Mouse (Mus musculus): ENCODE measurements around the gene Fmod.

Gene Fmod

GRCm38 (mm10) chr1:134037172-134037571, at the start of gene Fmod:
TSS of gene Fmod (plus strand) at chr1:134037254.
- no peak for DNase-seq

GRCm38 (mm10) chr1:133988845-133989244, 48.2 kb upstream of the Fmod start:
- no peak for DNase-seq

DNA sequence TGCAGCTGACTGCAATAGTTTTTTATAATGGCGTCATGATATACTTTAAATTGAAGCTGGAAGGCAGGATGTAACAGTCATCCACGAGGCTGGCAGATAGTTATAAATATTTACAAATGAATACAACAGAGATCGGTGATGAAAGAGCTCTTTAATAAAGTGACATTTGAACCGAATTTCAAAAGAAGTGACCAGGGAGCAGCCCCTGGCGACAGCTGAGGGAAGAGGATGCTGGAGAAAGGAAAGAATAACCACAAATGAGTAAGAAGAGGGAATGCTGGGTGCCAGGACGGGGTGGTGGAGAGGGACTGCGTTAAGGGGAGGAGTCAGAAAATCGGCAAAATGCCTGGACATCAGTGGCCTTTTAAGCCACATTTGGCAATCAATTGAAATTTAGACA, 45.8 kb upstream of the Fmod start:
- DNase-seq = no peak

DNA sequence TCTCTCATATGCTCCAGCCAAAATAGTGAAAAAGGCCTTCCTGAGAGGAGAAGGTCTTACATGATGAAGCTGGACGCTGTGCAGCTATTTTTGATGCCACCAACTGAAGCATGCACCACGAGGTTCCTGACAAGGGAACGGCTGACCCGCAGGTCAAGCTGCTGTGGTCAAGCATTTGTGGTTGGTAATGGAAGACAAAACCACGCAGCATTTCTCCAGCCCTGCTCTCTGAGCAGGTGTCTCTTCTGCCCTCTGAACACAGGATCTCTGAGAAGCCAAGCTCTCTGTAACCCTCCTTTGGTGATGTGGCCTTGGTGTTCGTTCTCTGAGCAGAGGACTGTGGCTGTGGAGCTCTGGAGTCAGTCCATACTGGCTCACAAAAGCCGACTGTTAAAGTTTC, 31.6 kb upstream of the Fmod start:
- no peak for DNase-seq

DNA sequence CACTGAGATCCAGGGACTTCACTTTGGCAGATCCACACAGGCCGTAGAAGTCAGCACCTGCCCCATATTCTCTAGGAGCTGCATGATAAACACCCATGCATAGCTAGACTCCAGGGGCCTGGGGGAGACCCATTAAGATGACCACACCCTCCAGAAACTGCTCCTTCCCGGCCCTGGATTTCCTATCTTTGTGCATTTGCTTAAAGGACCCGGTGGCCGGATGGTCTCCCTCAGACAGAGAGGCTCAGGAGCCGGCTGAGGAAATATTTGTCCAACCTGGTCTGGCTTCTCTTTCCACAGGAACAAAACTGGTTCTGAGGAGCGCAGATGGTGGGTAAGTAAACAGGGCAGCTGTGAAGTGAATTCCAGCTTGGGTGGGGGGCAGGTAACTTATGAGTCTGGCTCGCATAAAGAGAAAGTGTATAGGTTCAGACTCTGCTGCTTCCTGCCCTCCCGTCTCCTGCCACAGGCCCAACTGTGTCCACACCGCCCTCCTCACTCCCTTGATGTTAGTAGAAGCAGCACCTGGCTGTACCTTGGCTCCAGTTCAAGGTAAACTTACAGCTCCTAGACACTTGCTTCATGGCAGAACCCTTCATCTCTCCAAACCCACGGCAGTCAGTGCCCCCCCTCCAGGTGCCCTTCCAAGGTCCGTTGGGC, 30.8 kb upstream of the Fmod start:
- no peak for DNase-seq

DNA sequence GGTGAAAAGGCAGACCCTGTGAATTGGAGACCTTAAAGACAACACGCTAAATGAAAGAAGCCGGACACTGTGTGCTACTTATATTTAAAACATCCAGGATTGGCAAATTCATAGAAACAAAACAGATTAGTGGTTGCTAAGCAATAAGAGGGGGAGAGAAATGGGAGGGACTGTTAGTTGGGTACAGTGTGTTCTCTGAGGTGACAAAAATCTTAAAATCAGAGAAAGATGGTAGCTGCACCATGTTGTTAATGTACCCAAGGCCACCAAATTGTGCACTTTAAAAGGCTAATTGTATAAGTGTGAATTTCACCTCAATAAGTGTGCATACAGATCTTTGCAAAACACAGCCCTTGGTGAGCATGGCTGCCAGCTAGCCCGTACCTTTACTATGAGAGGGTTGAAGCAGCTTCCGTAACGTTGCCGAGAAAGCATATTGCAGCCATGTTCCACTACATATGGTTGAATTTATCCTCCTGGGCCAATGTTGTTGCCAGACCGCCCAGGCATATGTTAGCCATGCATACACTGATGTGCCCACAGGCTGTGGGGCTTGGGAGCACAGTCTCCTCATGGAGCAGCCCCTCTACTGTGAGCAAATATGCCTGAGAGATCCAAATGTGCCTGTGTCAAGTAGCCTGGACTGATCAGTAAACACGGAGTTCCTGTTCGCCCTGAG, 12.6 kb upstream of the Fmod start:
- no peak for DNase-seq

DNA sequence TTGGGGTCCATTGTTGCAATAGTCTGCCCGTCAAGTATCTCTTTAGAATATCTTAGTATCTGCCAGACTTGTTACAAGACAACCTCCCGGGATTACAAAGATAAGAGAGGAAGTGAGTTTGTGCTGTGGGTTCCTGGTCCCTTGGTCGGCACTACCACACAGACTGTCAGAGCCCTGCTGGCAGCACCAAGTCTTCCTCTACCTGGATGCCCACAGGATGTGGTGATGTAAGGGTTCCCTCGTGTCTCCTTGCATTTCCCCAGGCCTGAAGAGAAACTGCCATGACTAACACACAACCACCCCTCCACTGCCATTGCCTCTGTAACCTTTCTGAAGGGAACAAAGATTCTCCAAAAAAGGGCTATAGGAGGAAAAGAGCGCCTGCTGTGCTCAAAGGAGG, 11.1 kb upstream of the Fmod start:
- no peak for DNase-seq

GRCm38 (mm10) chr1:134026741-134027140, 10.3 kb upstream of the Fmod start:
- DNase-seq = no peak

DNA sequence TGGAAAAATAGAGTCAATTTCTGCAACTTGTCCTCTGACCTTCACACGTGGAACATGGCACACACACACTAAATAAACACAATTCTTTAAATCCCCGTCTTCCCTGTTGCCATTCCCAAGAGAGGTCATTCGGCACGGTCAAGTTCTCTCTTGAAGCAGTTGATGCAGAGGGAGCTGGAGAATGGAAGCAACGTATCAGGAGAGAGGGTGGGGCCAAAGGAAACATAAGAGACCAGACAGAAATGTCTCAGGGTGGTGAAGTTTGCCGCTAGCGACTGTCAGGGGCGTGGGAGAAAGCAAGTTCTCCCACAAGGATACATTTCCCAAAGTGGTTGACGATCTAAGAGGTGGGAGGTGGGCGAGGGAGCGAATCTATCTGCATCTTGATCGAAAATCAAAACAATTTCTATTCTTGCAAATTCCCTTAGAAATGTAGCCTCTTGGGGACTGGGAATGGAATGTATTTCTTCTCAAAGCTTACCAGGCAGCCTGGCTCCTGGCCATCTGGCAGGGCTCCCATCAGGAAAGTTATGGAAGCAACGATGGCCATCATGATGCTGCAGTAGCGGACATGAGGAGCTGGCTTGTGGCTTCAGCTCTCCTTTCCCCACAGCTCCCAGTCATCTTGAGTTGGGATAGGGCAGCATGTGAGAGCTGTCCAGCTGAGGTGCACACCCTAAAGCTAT, 8.8 kb upstream of the Fmod start:
- DNase-seq = no peak

GRCm38 (mm10) chr1:134036492-134036891, 562 bp upstream of the Fmod start:
- DNase-seq = no peak

- no peak for DNase-seq
These were observed 1.3 kb downstream of the Fmod start for GRCm38 (mm10) chr1:134038336-134038735.

- no peak for DNase-seq
These were observed 2.3 kb downstream of the Fmod start for GRCm38 (mm10) chr1:134039361-134039760.

GRCm38 (mm10) chr1:134041900-134042299, 4.8 kb downstream of the Fmod start:
- DNase-seq = no peak

DNA sequence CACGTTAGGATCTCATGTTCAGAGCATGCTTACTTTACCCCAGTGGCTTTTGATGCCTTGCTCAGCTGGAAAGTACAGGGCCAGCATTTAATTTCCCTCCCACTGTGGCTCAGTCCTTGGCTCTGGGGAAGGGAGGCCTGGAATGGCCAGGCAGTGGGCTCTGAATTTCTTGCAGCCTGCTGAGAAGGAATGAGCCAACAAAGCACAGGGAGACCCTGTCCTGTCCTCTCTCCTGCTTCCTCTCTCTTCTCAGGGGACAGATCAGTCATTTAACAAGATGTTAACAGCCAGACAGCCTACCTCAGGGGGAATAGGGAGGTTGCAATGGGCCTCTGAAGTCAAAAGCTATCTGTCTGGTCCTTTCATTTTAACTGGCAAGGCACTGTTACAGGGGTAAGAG, 5.3 kb downstream of the Fmod start:
- DNase-seq = no peak

DNA sequence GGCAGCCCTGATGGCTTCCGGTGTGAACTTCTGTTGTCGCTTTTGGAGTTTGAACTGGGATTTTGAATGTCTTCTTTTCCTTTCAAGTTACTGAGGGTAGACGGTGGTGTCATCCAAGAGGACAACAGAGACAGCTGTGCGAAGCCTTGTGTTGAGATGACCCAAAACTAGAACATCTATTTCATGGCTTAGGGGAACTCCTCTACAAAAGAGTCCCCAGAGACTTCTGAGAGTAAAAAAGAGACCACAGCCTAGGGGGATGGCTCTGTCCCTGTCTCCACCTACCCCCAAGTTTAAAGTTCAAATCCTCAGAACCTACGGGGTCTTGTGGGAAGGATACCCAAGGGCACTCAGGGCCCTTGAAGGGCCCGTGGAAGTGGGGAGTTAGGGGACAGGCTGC, 7.8 kb downstream of the Fmod start:
- DNase-seq = no peak

DNA sequence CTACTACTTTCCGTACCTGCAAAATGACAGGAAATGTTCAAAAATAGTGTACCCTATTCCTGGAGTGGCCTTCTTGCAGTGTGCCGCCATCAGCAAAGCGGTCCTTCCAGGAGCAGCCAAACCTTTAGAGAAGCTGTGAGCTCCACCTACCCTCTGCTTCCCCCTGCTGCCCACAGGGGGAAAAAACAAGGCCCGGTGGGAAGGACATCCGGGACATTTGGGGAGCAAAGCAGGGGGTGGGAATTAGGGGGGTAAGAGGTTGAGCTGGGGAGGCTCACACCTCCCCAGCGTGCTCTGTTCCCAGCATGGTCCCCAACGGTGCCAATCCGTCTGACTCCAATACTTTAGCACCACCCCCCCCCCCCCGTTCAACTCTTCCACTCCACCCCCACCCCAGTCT, 8.9 kb downstream of the Fmod start:
- DNase-seq = peak; percentile 79 to 87

DNA sequence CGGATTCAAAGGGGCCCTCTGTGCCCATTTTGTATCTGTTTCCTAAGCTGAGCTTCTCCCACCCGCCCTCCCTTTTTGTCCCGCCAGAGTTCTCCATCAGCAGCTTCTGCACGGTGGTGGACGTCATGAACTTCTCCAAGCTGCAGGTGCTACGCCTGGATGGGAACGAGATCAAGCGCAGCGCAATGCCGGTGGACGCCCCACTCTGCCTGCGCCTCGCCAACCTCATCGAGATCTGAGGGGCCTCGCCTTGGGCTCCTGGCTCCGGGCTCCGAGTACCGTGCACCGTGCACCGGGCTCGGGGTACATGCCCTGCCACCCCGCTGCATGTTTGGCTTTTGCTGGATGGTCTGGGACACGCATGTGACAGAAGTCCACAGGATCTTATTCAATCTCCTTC, 9.3 kb downstream of the Fmod start:
- DNase-seq = peak in 1 of 2 experiments; percentile 29

DNA sequence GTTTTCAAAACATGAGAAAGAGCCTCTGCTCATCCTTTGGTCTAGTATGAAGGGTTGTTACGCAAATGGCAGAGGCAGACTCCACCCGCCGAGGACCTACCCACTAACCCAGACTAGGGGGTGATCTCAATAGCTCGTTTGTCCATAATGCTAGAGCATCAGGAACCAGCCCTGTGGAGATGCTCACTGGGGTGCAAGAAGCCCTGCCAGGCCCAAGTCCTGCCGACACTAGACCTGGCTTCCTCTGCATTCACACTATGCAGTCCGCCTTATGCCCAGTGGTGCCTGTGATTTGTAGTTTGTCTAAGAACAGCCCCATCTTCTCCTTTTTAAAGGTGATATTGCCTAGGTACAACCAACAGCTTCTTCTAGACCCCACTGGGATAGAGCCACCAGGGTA, 10.4 kb downstream of the Fmod start:
- no peak for DNase-seq

GRCm38 (mm10) chr1:134048759-134049158, 11.7 kb downstream of the Fmod start:
- DNase-seq = peak; percentile 81

GRCm38 (mm10) chr1:134049542-134049941, 12.5 kb downstream of the Fmod start:
- no peak for DNase-seq

DNA sequence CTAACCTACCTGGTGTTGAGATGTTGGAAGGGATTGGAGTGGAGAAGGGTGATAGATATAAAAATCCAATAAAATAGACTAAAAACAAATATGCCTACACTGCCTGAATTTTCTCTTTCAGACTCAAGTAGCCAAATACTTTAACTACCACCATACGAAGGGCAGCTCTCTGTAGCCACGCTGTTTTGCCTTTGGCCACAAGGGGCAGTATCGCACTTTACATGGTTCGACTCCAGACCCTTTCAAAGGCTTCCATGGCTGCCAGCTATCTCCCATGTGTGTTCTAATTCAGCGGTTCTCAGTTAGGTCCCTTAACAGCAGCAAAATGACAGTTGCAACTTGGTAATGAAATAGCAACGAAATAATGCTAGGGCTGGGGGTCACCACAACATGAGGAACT, 16.2 kb downstream of the Fmod start:
- peak; percentile 83 to 86 for DNase-seq

DNA sequence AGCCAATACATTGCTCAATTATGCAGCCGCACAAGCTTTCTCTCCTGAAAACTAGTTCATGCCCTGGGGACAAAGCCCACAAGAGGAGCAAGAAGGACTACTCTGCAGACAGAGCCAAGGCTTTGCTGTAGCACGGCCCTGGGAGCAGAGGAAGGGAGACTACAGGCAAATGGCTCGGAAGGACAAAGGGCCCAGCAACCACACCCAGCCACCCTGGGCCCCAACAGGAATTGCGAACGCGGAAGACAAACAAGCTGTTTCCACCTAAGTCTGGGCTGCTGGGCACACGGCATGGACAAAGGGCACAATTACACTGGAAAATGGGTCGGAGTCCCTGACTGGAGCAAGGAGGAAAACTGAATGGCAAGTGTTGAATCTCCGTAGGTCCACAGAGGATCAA, 18.0 kb downstream of the Fmod start:
- no peak for DNase-seq

DNA sequence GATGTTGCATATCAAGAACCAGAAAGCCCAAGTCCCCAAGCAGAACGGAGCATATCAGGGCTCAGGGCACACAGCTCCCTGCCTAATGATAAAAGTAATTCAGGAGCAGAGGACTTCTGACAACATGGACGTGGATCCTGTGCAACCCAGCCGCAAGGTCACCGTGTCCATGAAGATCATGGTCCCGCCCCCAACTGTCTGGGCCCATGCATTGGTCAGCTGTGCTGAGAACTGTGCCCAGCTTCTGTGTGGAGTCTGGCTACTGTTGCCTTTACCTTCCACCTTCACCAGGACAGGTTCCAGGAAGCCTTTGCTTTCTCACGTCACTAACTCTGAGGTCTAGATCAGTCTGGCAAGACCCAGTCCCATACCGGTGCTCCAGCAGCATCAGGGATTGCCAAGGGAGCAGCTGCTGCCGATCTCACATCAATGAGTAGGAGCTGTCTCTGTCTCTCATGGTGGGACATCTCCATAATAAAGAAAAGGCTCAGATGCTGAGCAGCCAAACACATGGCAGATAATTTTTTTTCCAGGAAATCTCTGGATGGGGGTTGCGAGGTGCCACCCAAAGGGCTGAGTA, 18.7 kb downstream of the Fmod start:
- DNase-seq = no peak

- no peak for DNase-seq
These were observed 19.2 kb downstream of the Fmod start for GRCm38 (mm10) chr1:134056285-134056684.
